Mouse (Mus musculus): ENCODE data around the gene Alg10b.
"Not testable (repeated sequence)": the region's sequence is repeated elsewhere in the genome, so short reads cannot be mapped to it uniquely, and the experiment has no call there.

Gene Alg10b

GRCm38 (mm10) chr15:90223969-90224750 is at the start of gene Alg10b:
Gene Alg10b (plus strand): TSS chr15:90224311.
- peak; percentile 61 to 77 for DNase-seq (ENCODE audit: low spot score in 2 of 2)

GRCm38 (mm10) chr15:90183108-90183507 is 41.0 kb upstream of the Alg10b start:
- DNase-seq (ENCODE audit: low spot score in 2 of 2) = not testable (repeated sequence)

- no peak for DNase-seq (ENCODE audit: low spot score in 2 of 2)
Observed at GRCm38 (mm10) chr15:90183511-90183910, 40.6 kb upstream of the Alg10b start.

GRCm38 (mm10) chr15:90184743-90185142 is 39.4 kb upstream of the Alg10b start:
- DNase-seq (ENCODE audit: low spot score in 2 of 2) = no peak

- DNase-seq (ENCODE audit: low spot score in 2 of 2) = no peak
Observed at GRCm38 (mm10) chr15:90189477-90189876, 34.6 kb upstream of the Alg10b start.

- no peak for DNase-seq (ENCODE audit: low spot score in 2 of 2)
Observed at GRCm38 (mm10) chr15:90213946-90214345, 10.2 kb upstream of the Alg10b start.

- DNase-seq (ENCODE audit: low spot score in 2 of 2) = peak; percentile 20 to 35
Observed at GRCm38 (mm10) chr15:90214913-90215312, 9.2 kb upstream of the Alg10b start.

GRCm38 (mm10) chr15:90225058-90225575 is 1.0 kb downstream of the Alg10b start:
- DNase-seq (ENCODE audit: low spot score in 2 of 2) = no peak

GRCm38 (mm10) chr15:90237657-90238056 is 13.5 kb downstream of the Alg10b start:
- DNase-seq (ENCODE audit: low spot score in 2 of 2) = no peak

- no peak for DNase-seq (ENCODE audit: low spot score in 2 of 2)
Observed at GRCm38 (mm10) chr15:90244081-90244480, 20.0 kb downstream of the Alg10b start.

- no peak for DNase-seq (ENCODE audit: low spot score in 2 of 2)
Observed at GRCm38 (mm10) chr15:90249694-90250093, 25.6 kb downstream of the Alg10b start.

- DNase-seq (ENCODE audit: low spot score in 2 of 2) = no peak
Observed at GRCm38 (mm10) chr15:90282876-90283275, 58.8 kb downstream of the Alg10b start.

All from urinary bladder, postnatal 36 days (tissue).